Mouse (Mus musculus) brown adipose tissue, adult 24 weeks (tissue): ENCODE results near the gene Efna2. TPM values are rescaled to one million over a fixed set of nuclear protein-coding genes. Genes with fewer than 3 reads are reported as not detected.

ENCODE experiments used
- H3K27ac ChIP-seq: fragments of 200-500 bp; replicated peaks from 2 replicates; pipeline ENCODE4 v1.5.1; 2012; ENCODE audit warnings: low read depth, mild to moderate bottlenecking, low read length
- H3K4me1 ChIP-seq: fragments of 200-500 bp; 2 replicates; pipeline ENCODE4 v1.6.1; 2012; ENCODE audit warnings: low read length, mixed read lengths; ENCODE audit not compliant: control insufficient read depth, insufficient read depth, insufficient read length
- H3K4me3 ChIP-seq: fragments of 200-500 bp; 2 replicates; pipeline ENCODE4 v1.5.1; 2012; ENCODE audit warnings: low read depth, mild to moderate bottlenecking, low read length, moderate library complexity; ENCODE audit not compliant: insufficient read depth
- polyA plus RNA-seq: library from polyadenylated mRNA; stranded (reverse); fragments of >200 nt; gene quantifications from 2 replicates; pipeline ENCODE4 v1.2.4, GENCODE M21; 2012; ENCODE audit not compliant: missing spikeins, insufficient read depth, insufficient read length

Efna2 gene
- polyA plus RNA-seq, 1 experiment, result 1.1 TPM

- Histone ChIP-seq H3K4me1 (peaks cover 11% of the 10 kb centered on the region), H3K4me3 (peak within 1 kb of the TSS; percentile 89), H3K27ac (peak within 1 kb of the TSS; percentile 97)
Measured at GRCm38 (mm10) chr10:80147719-80148601, 31.3 kb upstream of the Efna2 start, which contains the start of gene Midn. TSS of gene Midn (plus strand) at chr10:80148272.

GRCm38 (mm10) chr10:80148610-80149290 lies 30.5 kb upstream of the Efna2 start:
- peak overlapping the region; percentile 89 for H3K4me3 ChIP-seq
- H3K4me1 ChIP-seq, result peaks cover 17% of the 10 kb centered on the region
- peak overlapping the region; percentile 90 for H3K27ac ChIP-seq

- H3K27ac ChIP-seq, result peak overlapping the region; percentile 90
Measured at GRCm38 (mm10) chr10:80149291-80150225, 29.7 kb upstream of the Efna2 start.

GRCm38 (mm10) chr10:80150226-80151210 lies 28.8 kb upstream of the Efna2 start:
- peaks cover 20% of the 10 kb centered on the region for H3K4me1 ChIP-seq
- peak overlapping the region; percentile 80 for H3K27ac ChIP-seq
- H3K4me3 ChIP-seq, result peak overlapping the region; percentile 86

More at GRCm38 (mm10) chr10:80149291-80150225, 29.7 kb upstream of the Efna2 start:
- Histone ChIP-seq H3K4me3 (peak overlapping the region; percentile 89), H3K4me1 (peaks cover 17% of the 10 kb centered on the region)

- Histone ChIP-seq H3K4me1 (peaks cover 18% of the 10 kb centered on the region), H3K27ac (peak overlapping the region; percentile 80), H3K4me3 (peak overlapping the region; percentile 86)
Measured at GRCm38 (mm10) chr10:80151211-80152034, 27.9 kb upstream of the Efna2 start.

- H3K27ac ChIP-seq, result peak overlapping the region; percentile 80
- H3K4me3 ChIP-seq, result peak overlapping the region; percentile 86
- peaks cover 18% of the 10 kb centered on the region for H3K4me1 ChIP-seq
Measured at GRCm38 (mm10) chr10:80152071-80152872, 27.0 kb upstream of the Efna2 start.

GRCm38 (mm10) chr10:80152873-80153260 lies 26.4 kb upstream of the Efna2 start:
- Histone ChIP-seq H3K27ac (peak overlapping the region; percentile 80), H3K4me1 (peaks cover 19% of the 10 kb centered on the region), H3K4me3 (no peak overlapping the region; the same call in 1 of the 2 replicates)

- Histone ChIP-seq H3K27ac (no peak overlapping the region), H3K4me1 (peaks cover 20% of the 10 kb centered on the region), H3K4me3 (no peak overlapping the region)
Measured at GRCm38 (mm10) chr10:80153713-80154112, 25.6 kb upstream of the Efna2 start.

- no peak overlapping the region for H3K27ac ChIP-seq
- peaks cover 24% of the 10 kb centered on the region for H3K4me1 ChIP-seq
- H3K4me3 ChIP-seq, result no peak overlapping the region
Measured at GRCm38 (mm10) chr10:80154384-80154783, 24.9 kb upstream of the Efna2 start.

GRCm38 (mm10) chr10:80155277-80155676 lies 24.0 kb upstream of the Efna2 start:
- H3K4me1 ChIP-seq, result peaks cover 24% of the 10 kb centered on the region
- H3K4me3 ChIP-seq, result no peak overlapping the region
- H3K27ac ChIP-seq, result 0 out of 2 replicates have a peak overlapping the region, but pooled peaks have one; percentile 4

- Histone ChIP-seq H3K4me3 (peak overlapping the region; percentile 16; the same call in 1 of the 2 replicates), H3K27ac (peak overlapping the region; percentile 65), H3K4me1 (peaks cover 30% of the 10 kb centered on the region)
Measured at GRCm38 (mm10) chr10:80156002-80156751, 23.1 kb upstream of the Efna2 start.

GRCm38 (mm10) chr10:80156752-80157053 lies 22.6 kb upstream of the Efna2 start:
- Histone ChIP-seq H3K4me1 (peaks cover 33% of the 10 kb centered on the region), H3K27ac (peak overlapping the region; percentile 65), H3K4me3 (peak overlapping the region; percentile 16; the same call in 1 of the 2 replicates)
